Comparison of ENCODE assay signal across 8 mouse cellular contexts in the genomic region with DNA sequence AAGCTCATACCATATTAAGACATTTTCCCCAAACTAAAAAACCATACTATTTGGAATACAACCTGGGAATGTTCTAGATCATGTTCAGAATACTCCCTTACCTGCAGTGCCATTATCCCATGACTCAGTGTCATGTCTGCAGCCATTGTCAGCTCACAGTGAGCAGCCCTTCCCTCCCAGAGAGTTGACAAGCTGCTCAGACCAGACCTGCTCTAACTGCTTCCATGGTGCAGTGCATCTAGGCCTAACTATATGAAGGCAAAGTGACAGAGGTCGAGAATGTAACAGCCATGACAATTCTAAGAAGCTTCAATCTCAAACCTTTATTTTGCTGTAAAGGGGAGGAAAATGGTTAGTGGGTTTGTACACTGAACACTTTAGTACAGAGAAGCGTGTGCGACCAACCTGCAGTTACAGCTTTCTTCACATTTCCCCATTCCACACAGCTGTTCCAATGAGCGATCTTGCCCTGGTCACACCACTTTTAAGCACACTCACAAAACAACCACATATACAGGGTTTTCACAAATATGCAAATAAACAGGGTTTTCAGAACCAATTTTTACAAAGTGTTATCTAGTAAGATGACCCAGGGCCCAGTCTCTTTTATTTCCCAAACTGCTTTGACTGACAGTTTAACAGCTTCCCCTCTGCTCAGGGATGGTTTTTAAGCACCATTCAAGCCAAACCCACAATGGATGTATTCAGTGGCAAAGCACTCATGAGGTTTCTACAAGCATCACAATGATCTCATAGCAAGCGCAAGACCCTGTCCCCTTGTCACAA. TPM values are rescaled to one million over a fixed set of nuclear protein-coding genes. Genes with fewer than 3 reads are reported as not detected.
DNase-seq lines count a peak whose midpoint lies in the region; ATAC-seq and TF ChIP-seq lines count a peak whose summit lies in the region.

No protein-coding gene starts in this region.

- TF ChIP-seq CTCF in heart, postnatal 0 days (IDR thresholded peaks at IDR 0.05; ENCODE audit: low read depth): no peak

- no peak for ATAC-seq in lung, embryonic 16.5 days (ENCODE audit: low read depth)
- no peak for ATAC-seq in heart, postnatal 0 days (ENCODE audit: insufficient read depth, low read depth)

- no peaks in the 10 kb centered on the region for H3K9me3 ChIP-seq in lung, embryonic 16.5 days (ENCODE audit: control insufficient read depth, low read length)
- no peaks in the 10 kb centered on the region for H3K9me3 ChIP-seq in heart, postnatal 0 days (replicated peaks; ENCODE audit: control insufficient read depth, low read length)

- no peaks in the 10 kb centered on the region for H3K36me3 ChIP-seq in lung, embryonic 16.5 days (ENCODE audit: control insufficient read depth, insufficient read depth, low read length)
- H3K36me3 ChIP-seq in heart, postnatal 0 days (replicated peaks; ENCODE audit: control insufficient read depth, insufficient read depth, low read length): no peaks in the 10 kb centered on the region

- DNase-seq in lung, postnatal 10 days: no peak
- peak; percentile 60 for DNase-seq in brain, adult 2 months (ENCODE audit: low read depth, low spot score)
- peak; percentile 15 for DNase-seq in heart, postnatal 0 days (ENCODE audit: low spot score)
- DNase-seq in mesoderm, embryonic 11.5 days (ENCODE audit: low read depth, low spot score): peak; percentile 56
- DNase-seq in frontal cortex, postnatal 10 days (ENCODE audit: low spot score in 2 of 2): no peak
- DNase-seq in cerebellum, adult 9-11 months: no peak
- no peak for DNase-seq in urinary bladder, postnatal 25 days (ENCODE audit: low spot score)

- H3K4me2 ChIP-seq in lung, embryonic 16.5 days (ENCODE audit: low read depth, low read length): peak overlapping the region; percentile 61
- peak overlapping the region; percentile 60 for H3K4me2 ChIP-seq in heart, postnatal 0 days (ENCODE audit: low read depth, low read length)

- peaks cover 63% of the 10 kb centered on the region for H3K4me1 ChIP-seq in lung, embryonic 16.5 days (replicated peaks; ENCODE audit: control insufficient read depth, insufficient read depth, low read length)
- peaks cover 73% of the 10 kb centered on the region for H3K4me1 ChIP-seq in heart, postnatal 0 days (ENCODE audit: control insufficient read depth, insufficient read depth)

- peak overlapping the region; percentile 24 for H3K9ac ChIP-seq in lung, embryonic 16.5 days (ENCODE audit: low read length)
- peak overlapping the region; percentile 59 for H3K9ac ChIP-seq in heart, postnatal 0 days (replicated peaks; ENCODE audit: low read depth, low read length)

- 69% methylated on average over 5 of the region's 5 CpGs for WGBS in lung, embryonic 16.5 days
- 70% methylated on average over 5 of the region's 5 CpGs for WGBS in heart, postnatal 0 days

- peak overlapping the region; percentile 100 for H3K27ac ChIP-seq in lung, embryonic 16.5 days (ENCODE audit: low read length)
- peak overlapping the region; percentile 99 for H3K27ac ChIP-seq in heart, postnatal 0 days (ENCODE audit: low read depth)

- H3K4me3 ChIP-seq in lung, embryonic 16.5 days (ENCODE audit: low read length): peak overlapping the region; percentile 49
- peak overlapping the region; percentile 47 for H3K4me3 ChIP-seq in heart, postnatal 0 days (ENCODE audit: low read depth, low read length)

- H3K27me3 ChIP-seq in lung, embryonic 16.5 days (ENCODE audit: control insufficient read depth, insufficient read depth, low read depth, low read length): no peaks in the 10 kb centered on the region
- H3K27me3 ChIP-seq in heart, postnatal 0 days (ENCODE audit: control insufficient read depth, insufficient read depth, low read length): no peaks in the 10 kb centered on the region

- TF ChIP-seq EP300 in heart, postnatal 0 days (IDR thresholded peaks at IDR 0.05; ENCODE audit: low read depth): no peak

RNA-seq across cellular contexts. Expression of a gene that starts 32.9 kb away (rescaled TPM):
- polyA plus RNA-seq in lung, embryonic 16.5 days (2015; fragmentation: Nextera tagmentation; extraction: Ambion mirVana): 56.4 and 61.1 TPM in 2 replicates
- 29.1 and 53.8 TPM in 2 replicates for total RNA-seq in heart, postnatal 0 days (2014; rRNA removed; ENCODE audit: low replicate concordance)
- polyA plus RNA-seq in heart, postnatal 0 days (2015; fragmentation: Nextera tagmentation; extraction: Ambion mirVana): 12.8 and 14.9 TPM in 2 replicates

RNA-seq across cellular contexts. Expression of a gene that starts 35.4 kb away (rescaled TPM):
- polyA plus RNA-seq in lung, embryonic 16.5 days (2015; fragmentation: Nextera tagmentation; extraction: Ambion mirVana): 5.7 and 6.2 TPM in 2 replicates
- 3.1 and 4.8 TPM in 2 replicates for total RNA-seq in heart, postnatal 0 days (2014; rRNA removed; ENCODE audit: low replicate concordance)
- 2.8 and 2.9 TPM in 2 replicates for polyA plus RNA-seq in heart, postnatal 0 days (2015; fragmentation: Nextera tagmentation; extraction: Ambion mirVana)

RNA-seq across cellular contexts. Expression of a gene that starts 51.8 kb away (rescaled TPM):
- 2.5 and 3.2 TPM in 2 replicates for polyA plus RNA-seq in lung, embryonic 16.5 days (2015; fragmentation: Nextera tagmentation; extraction: Ambion mirVana)
- 0.81 and 3.3 TPM in 2 replicates for total RNA-seq in heart, postnatal 0 days (2014; rRNA removed; ENCODE audit: low replicate concordance)
- 0.85 and 0.91 TPM in 2 replicates for polyA plus RNA-seq in heart, postnatal 0 days (2015; fragmentation: Nextera tagmentation; extraction: Ambion mirVana)

Comparison
In these comparisons a context has a peak if more than half of its experiments do, and no peak if none do; other contexts are left out.
1. DNase-seq: peak in brain, adult 2 months (single experiment), heart, postnatal 0 days (single experiment) and mesoderm, embryonic 11.5 days (single experiment); none in lung, postnatal 10 days (single experiment), frontal cortex, postnatal 10 days (0 of 2), cerebellum, adult 9-11 months (single experiment) and urinary bladder, postnatal 25 days (single experiment).